Mouse (Mus musculus): ENCODE measurements around the gene Rnf115.
"Not testable (repeated sequence)": the region's sequence is repeated elsewhere in the genome, so short reads cannot be mapped to it uniquely, and the experiment has no call there.

Gene Rnf115

GRCm38 (mm10) chr3:96727343-96727827 is at the start of gene Rnf115, which contains the start of gene Polr3c:
Gene Rnf115, plus strand, starts transcription at chr3:96727664.
Gene Polr3c, minus strand, starts transcription at chr3:96727628.
- peak; percentile 81 for DNase-seq (ENCODE audit: low spot score)

- DNase-seq (ENCODE audit: low spot score), result no peak
Observed at GRCm38 (mm10) chr3:96678456-96678855, 49.0 kb upstream of the Rnf115 start.

GRCm38 (mm10) chr3:96679159-96679674 is 48.2 kb upstream of the Rnf115 start:
- DNase-seq (ENCODE audit: low spot score), result no peak

- DNase-seq (ENCODE audit: low spot score), result no peak
Observed at GRCm38 (mm10) chr3:96680269-96680956, 47.1 kb upstream of the Rnf115 start.

GRCm38 (mm10) chr3:96683496-96683895 is 44.0 kb upstream of the Rnf115 start:
- no peak for DNase-seq (ENCODE audit: low spot score)

- no peak for DNase-seq (ENCODE audit: low spot score)
Observed at GRCm38 (mm10) chr3:96684151-96684821, 43.2 kb upstream of the Rnf115 start.

- no peak for DNase-seq (ENCODE audit: low spot score)
Observed at GRCm38 (mm10) chr3:96684822-96685156, 42.7 kb upstream of the Rnf115 start.

- not testable (repeated sequence) for DNase-seq (ENCODE audit: low spot score)
Observed at GRCm38 (mm10) chr3:96686057-96686456, 41.4 kb upstream of the Rnf115 start.

- no peak for DNase-seq (ENCODE audit: low spot score)
Observed at GRCm38 (mm10) chr3:96688854-96689253, 38.6 kb upstream of the Rnf115 start.

GRCm38 (mm10) chr3:96690298-96690697 is 37.2 kb upstream of the Rnf115 start:
- DNase-seq (ENCODE audit: low spot score), result no peak

- no peak for DNase-seq (ENCODE audit: low spot score)
Observed at GRCm38 (mm10) chr3:96692506-96692905, 35.0 kb upstream of the Rnf115 start.

- no peak for DNase-seq (ENCODE audit: low spot score)
Observed at GRCm38 (mm10) chr3:96693579-96693978, 33.9 kb upstream of the Rnf115 start.

- DNase-seq (ENCODE audit: low spot score), result no peak
Observed at GRCm38 (mm10) chr3:96696198-96696765, 31.2 kb upstream of the Rnf115 start, which contains the start of gene Pias3. Gene Pias3, plus strand, starts transcription at chr3:96696384.

GRCm38 (mm10) chr3:96696766-96697732 is 30.4 kb upstream of the Rnf115 start:
- peak; percentile 55 for DNase-seq (ENCODE audit: low spot score)

GRCm38 (mm10) chr3:96698993-96699690 is 28.3 kb upstream of the Rnf115 start:
- DNase-seq (ENCODE audit: low spot score), result no peak

- no peak for DNase-seq (ENCODE audit: low spot score)
Observed at GRCm38 (mm10) chr3:96700376-96700775, 27.1 kb upstream of the Rnf115 start.

- DNase-seq (ENCODE audit: low spot score), result no peak
Observed at GRCm38 (mm10) chr3:96701003-96701402, 26.5 kb upstream of the Rnf115 start.

GRCm38 (mm10) chr3:96704778-96705177 is 22.7 kb upstream of the Rnf115 start:
- DNase-seq (ENCODE audit: low spot score), result no peak

- no peak for DNase-seq (ENCODE audit: low spot score)
Observed at GRCm38 (mm10) chr3:96706217-96706616, 21.2 kb upstream of the Rnf115 start.

- no peak for DNase-seq (ENCODE audit: low spot score)
Observed at GRCm38 (mm10) chr3:96706984-96707383, 20.5 kb upstream of the Rnf115 start.

Measured in layer of hippocampus, adult 9-10 months (tissue).